Mouse (Mus musculus): ENCODE results near the gene Nup214.

DNA sequence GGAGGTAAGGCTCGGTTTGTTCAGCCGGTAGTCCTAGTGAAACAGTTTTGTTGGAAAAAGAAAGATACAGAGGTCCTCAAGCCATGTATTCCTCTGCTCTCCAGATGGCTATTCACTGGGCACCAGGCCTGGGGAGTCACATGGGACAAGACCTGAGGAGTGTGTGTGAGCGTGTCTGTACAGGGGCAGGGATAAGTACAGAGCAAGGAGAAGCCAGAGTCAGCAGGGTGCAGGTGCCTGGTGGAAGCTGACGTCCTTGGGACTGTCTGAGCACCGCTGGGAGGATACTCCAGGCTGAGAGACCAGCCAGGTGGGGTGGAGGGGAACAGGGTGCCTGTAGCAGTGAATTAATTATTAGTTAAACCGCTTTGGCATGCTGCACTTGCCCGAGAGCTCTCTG is 10.7 kb upstream of the Nup214 start:
- TF ChIP-seq POLR2A (IDR thresholded peaks at IDR 0.05; ENCODE audit: low read depth, low read length) (no peak), CTCF (IDR thresholded peaks at IDR 0.05; ENCODE audit: extremely low read depth, insufficient read depth, insufficient read length, insufficient replicate concordance) (no peak)

Measured in spleen, adult 2 months (tissue).